Mouse (Mus musculus): Measurements from ENCODE around the gene Zfp961.

GRCm38 (mm10) chr8:71948624-71949023, 2.2 kb upstream of the Zfp961 start:
- TF ChIP-seq CTCF (IDR thresholded peaks at IDR 0.05; ENCODE audit: control insufficient read depth, insufficient read depth, insufficient replicate concordance, low read depth, low read length) (no peak), POLR2A (IDR thresholded peaks at IDR 0.05; ENCODE audit: control insufficient read depth, low read depth, low read length) (no peak)
